Mouse (Mus musculus) hindbrain, postnatal 0 days (tissue): ENCODE results near the gene Micu1. TPM values are rescaled to one million over a fixed set of nuclear protein-coding genes. Genes with fewer than 3 reads are reported as not detected.

Source experiments
- ATAC-seq: fragments of 200-750 bp; cut with Nextera tagmentation; 2 replicates; pipeline ENCODE4 v1.8.0; 2017; ENCODE audit warnings: mild to moderate bottlenecking, moderate TSS enrichment, moderate library complexity
- DNase-seq: peaks from one replicate; pipeline ENCODE4 v3.0.0-alpha.2; 2015; ENCODE audit warnings: low spot score
- H3K27ac ChIP-seq: fragments of 300-500 bp; sonication (generic); 2 replicates; pipeline ENCODE4 v1.5.1; 2014; ENCODE audit warnings: mild to moderate bottlenecking
- H3K27me3 ChIP-seq: fragments of 300-500 bp; sonication (generic); 2 replicates; pipeline ENCODE4 v1.6.1; 2014; ENCODE audit warnings: low read length, mixed read lengths; ENCODE audit not compliant: insufficient read depth
- H3K36me3 ChIP-seq: fragments of 300-500 bp; sonication (generic); 2 replicates; pipeline ENCODE4 v1.6.1; 2014; ENCODE audit warnings: low read length, mixed read lengths; ENCODE audit not compliant: insufficient read depth
- H3K4me1 ChIP-seq: fragments of 300-500 bp; sonication (generic); 2 replicates; pipeline ENCODE4 v1.6.1; 2014; ENCODE audit warnings: antibody characterized with exemption, low read length, mixed read lengths; ENCODE audit not compliant: insufficient read depth
- H3K4me2 ChIP-seq: fragments of 300-500 bp; sonication (generic); 2 replicates; pipeline ENCODE4 v1.6.1; 2014; ENCODE audit warnings: low read depth, mild to moderate bottlenecking, low read length, moderate library complexity, mixed read lengths
- H3K4me3 ChIP-seq: fragments of 300-500 bp; sonication (generic); 2 replicates; pipeline ENCODE4 v1.5.1; 2014; ENCODE audit warnings: low read length
- H3K9ac ChIP-seq: fragments of 300-500 bp; sonication (generic); replicated peaks from 2 replicates; pipeline ENCODE4 v1.6.1; 2014; ENCODE audit warnings: mild to moderate bottlenecking, low read length, moderate library complexity, mixed read lengths
- H3K9me3 ChIP-seq: fragments of 300-500 bp; sonication (generic); 2 replicates; pipeline ENCODE4 v1.6.1; 2016; ENCODE audit warnings: low read length, mixed read lengths
- CTCF ChIP-seq: IDR thresholded peaks from 2 replicates; pipeline ENCODE4 v1.5.1; 2016; ENCODE audit warnings: antibody characterized with exemption, control low read depth, low read depth
- WGBS: fragments of 180-500 bp; shearing (Covaris S2); extraction: QIAGEN DNeasy Blood & Tissue Kit; methylation state at CpG from one replicate; pipeline ENCODE4 v1.1.7; 2014; 5-methylcytosine and 5-hydroxymethylcytosine counted together
- polyA plus RNA-seq: library from polyadenylated mRNA; unstranded; fragments of >200 nt; fragmentation: Nextera tagmentation; extraction: Ambion mirVana; gene quantifications from 2 replicates; pipeline ENCODE4 v1.2.1, GENCODE M21; 2015
- total RNA-seq: library from RNA; depleted of rRNA; stranded (reverse); fragments of >200 nt; gene quantifications from 2 replicates; pipeline ENCODE4 v1.2.3, GENCODE M21; 2014

Gene Micu1
- total and polyA plus RNA-seq, 2 experiments from 2014 or later: 73.4 to 74.9 TPM

DNA sequence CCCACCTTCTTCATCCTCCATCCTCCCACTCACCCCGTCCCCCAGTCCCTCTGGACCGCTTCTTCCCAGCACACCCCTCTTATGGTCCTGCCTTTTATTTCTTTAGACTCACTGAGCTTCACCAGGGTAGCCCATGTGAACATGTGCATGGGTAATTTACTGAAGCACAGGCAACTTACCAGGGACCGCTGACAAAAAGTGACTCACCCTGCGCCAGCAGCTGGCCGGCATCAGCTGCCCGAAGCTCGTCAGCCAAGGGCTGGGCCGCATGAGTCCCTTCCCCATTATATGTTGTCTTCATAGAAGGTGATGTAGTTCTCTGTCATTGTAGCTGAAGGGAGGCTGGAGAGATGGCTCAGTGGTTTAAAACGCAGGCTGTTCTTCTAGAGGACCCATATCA lies 111.5 kb downstream of the Micu1 start:
- no peak overlapping the region for H3K4me2 ChIP-seq
- ATAC-seq: no peak
- WGBS: 90% methylated on average over 9 of the region's 9 CpGs
- no peaks in the 10 kb centered on the region for H3K9me3 ChIP-seq
- H3K9ac ChIP-seq: no peak overlapping the region
- TF ChIP-seq CTCF: no peak
- DNase-seq: no peak
- no peaks in the 10 kb centered on the region for H3K4me1 ChIP-seq
- H3K4me3 ChIP-seq: no peak overlapping the region
- H3K27ac ChIP-seq: no peak overlapping the region
- no peaks in the 10 kb centered on the region for H3K27me3 ChIP-seq
- no peaks in the 10 kb centered on the region for H3K36me3 ChIP-seq

DNA sequence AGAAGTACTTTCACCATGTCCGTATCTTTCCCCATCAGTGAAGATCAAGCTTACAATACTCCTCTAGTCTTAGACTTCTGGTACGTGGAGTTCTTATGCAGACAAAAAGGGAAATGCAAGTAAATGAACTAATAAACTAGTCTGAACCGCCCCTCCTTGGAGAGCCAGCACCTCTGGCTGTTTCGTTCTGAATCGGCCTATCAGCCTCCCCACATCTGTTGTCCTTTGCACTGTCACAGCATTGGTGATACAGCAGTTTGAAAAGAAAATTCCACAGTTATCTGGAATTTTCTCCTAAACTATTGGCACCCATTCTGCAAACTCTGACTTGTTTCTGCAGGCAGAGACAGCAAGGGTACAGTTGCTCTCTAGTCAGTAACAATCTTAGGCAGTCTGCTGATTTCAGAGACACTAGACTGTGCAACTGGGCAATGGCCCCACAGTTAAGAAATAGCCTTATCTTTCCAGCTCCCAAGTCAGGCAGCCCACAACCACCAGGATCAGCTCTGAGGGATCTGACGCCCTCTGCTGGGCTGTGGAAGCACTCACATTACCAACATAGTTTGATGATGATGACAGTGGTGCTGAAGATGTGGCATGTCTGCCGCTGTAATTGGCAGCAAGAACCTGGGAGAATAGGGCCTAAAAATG lies 112.4 kb downstream of the Micu1 start:
- Histone ChIP-seq H3K27ac (no peak overlapping the region), H3K4me2 (no peak overlapping the region), H3K4me3 (no peak overlapping the region), H3K9me3 (no peaks in the 10 kb centered on the region), H3K4me1 (no peaks in the 10 kb centered on the region), H3K27me3 (no peaks in the 10 kb centered on the region), H3K9ac (no peak overlapping the region), H3K36me3 (no peaks in the 10 kb centered on the region)
- WGBS: 74% methylated on average over 7 of the region's 7 CpGs
- DNase-seq (peak; percentile 72), ATAC-seq (no peak)
- TF ChIP-seq CTCF: peak; percentile 83

- Histone ChIP-seq H3K27me3 (no peaks in the 10 kb centered on the region), H3K9ac (no peak overlapping the region), H3K4me1 (no peaks in the 10 kb centered on the region), H3K9me3 (no peaks in the 10 kb centered on the region), H3K4me3 (no peak overlapping the region), H3K4me2 (no peak overlapping the region), H3K27ac (no peak overlapping the region), H3K36me3 (no peaks in the 10 kb centered on the region)
- WGBS: 65% methylated on average over 6 of the region's 6 CpGs
- ATAC-seq (no peak), DNase-seq (no peak)
- TF ChIP-seq CTCF: no peak
These were observed 114.3 kb downstream of the Micu1 start for GRCm38 (mm10) chr10:59816569-59816968.

- no peak for ATAC-seq
- Histone ChIP-seq H3K27ac (no peak overlapping the region), H3K36me3 (no peaks in the 10 kb centered on the region), H3K27me3 (no peaks in the 10 kb centered on the region), H3K4me3 (no peak overlapping the region), H3K4me2 (no peak overlapping the region), H3K9ac (no peak overlapping the region), H3K9me3 (no peaks in the 10 kb centered on the region), H3K4me1 (no peaks in the 10 kb centered on the region)
- DNase-seq: peak; percentile 66
- 36% methylated on average over 2 of the region's 2 CpGs for WGBS
- peak; percentile 78 for TF ChIP-seq CTCF
These were observed 115.3 kb downstream of the Micu1 start for GRCm38 (mm10) chr10:59817528-59817927.

DNA sequence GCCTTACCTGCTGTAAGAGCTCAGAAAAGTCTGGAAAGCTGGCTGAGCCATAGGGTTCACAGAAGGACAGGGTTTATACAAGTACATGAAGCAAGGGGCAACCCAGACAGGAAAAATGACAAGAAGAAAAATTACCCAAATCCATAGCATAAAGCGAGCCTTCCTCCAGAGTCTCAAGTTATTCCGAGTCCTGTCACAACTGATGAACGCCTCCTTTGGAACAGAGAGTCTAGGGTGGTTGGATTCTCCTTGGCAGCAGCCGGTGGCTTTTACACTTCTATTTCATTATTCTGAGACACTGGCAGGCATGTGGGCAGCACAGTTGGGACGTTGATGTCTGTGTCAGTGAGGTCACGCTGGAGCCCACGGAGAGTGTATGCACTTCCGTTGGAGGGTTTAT lies 115.7 kb downstream of the Micu1 start:
- no peak for ATAC-seq
- WGBS: 72% methylated on average over 8 of the region's 8 CpGs
- TF ChIP-seq CTCF: no peak

GRCm38 (mm10) chr10:59819146-59819545 lies 116.9 kb downstream of the Micu1 start:
- Histone ChIP-seq H3K36me3 (no peaks in the 10 kb centered on the region), H3K4me3 (no peak overlapping the region), H3K4me1 (no peaks in the 10 kb centered on the region), H3K4me2 (no peak overlapping the region), H3K27ac (no peak overlapping the region), H3K9ac (no peak overlapping the region), H3K9me3 (no peaks in the 10 kb centered on the region), H3K27me3 (no peaks in the 10 kb centered on the region)
- TF ChIP-seq CTCF: no peak
- WGBS: 85% methylated on average over 9 of the region's 9 CpGs
- no peak for ATAC-seq
- no peak for DNase-seq

More for the DNA sequence above, 115.7 kb downstream of the Micu1 start:
- Histone ChIP-seq H3K27me3 (no peaks in the 10 kb centered on the region), H3K9me3 (no peaks in the 10 kb centered on the region), H3K4me3 (no peak overlapping the region), H3K4me1 (no peaks in the 10 kb centered on the region), H3K4me2 (no peak overlapping the region), H3K9ac (no peak overlapping the region), H3K27ac (no peak overlapping the region), H3K36me3 (no peaks in the 10 kb centered on the region)
- no peak for DNase-seq

DNA sequence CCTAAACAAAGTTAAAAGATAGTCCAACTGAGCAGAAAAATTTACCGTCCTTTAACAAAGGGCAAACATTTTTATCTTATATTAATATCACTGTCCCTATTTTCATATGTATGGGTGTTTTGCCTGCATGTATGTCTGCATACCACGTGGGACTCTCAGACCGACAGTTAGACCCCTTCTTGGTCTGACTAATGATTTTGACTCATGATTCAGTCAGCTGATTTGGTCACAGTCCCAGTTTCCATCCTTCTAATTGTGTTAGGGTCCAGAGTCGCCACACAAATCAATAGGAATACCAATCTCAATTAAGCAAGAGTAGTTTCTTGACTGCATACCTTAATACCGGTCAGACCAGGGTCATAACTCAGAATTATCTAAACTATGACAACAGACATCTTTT lies 118.6 kb downstream of the Micu1 start:
- Histone ChIP-seq H3K4me3 (no peak overlapping the region), H3K36me3 (no peaks in the 10 kb centered on the region), H3K9ac (no peak overlapping the region), H3K27ac (no peak overlapping the region), H3K4me1 (no peaks in the 10 kb centered on the region), H3K27me3 (no peaks in the 10 kb centered on the region), H3K4me2 (no peak overlapping the region), H3K9me3 (no peaks in the 10 kb centered on the region)
- no peak for TF ChIP-seq CTCF
- ATAC-seq: no peak
- DNase-seq: no peak
- WGBS: 81% methylated on average over 5 of the region's 5 CpGs
